Mouse (Mus musculus) forebrain, postnatal 0 days (tissue): ENCODE results near the gene Arv1. TPM values are rescaled to one million over a fixed set of nuclear protein-coding genes. Genes with fewer than 3 reads are reported as not detected.
A peak's percentile ranks its signal among the peaks of the same experiment; 100 is the strongest.

Source experiments
- ATAC-seq: fragments of 200-750 bp; cut with Nextera tagmentation; 2 replicates; pipeline ENCODE4 v1.8.0; 2017; ENCODE audit warnings: mild to moderate bottlenecking, moderate library complexity
- DNase-seq: peaks from one replicate; pipeline ENCODE4 v3.0.0-alpha.2; 2015
- H3K27ac ChIP-seq: fragments of 300-500 bp; sonication (generic); 2 replicates; pipeline ENCODE4 v1.5.1; 2014; ENCODE audit warnings: low read depth, mild to moderate bottlenecking, antibody characterized with exemption, low read length, moderate library complexity, mixed read lengths
- H3K27me3 ChIP-seq: fragments of 300-500 bp; sonication (generic); 2 replicates; pipeline ENCODE4 v1.6.1; 2014; ENCODE audit warnings: mild to moderate bottlenecking, low read length, mixed read lengths; ENCODE audit not compliant: insufficient read depth
- H3K36me3 ChIP-seq: fragments of 300-500 bp; sonication (generic); 2 replicates; pipeline ENCODE4 v1.6.1; 2014; ENCODE audit warnings: mild to moderate bottlenecking, moderate library complexity; ENCODE audit not compliant: insufficient read depth
- H3K4me1 ChIP-seq: fragments of 300-500 bp; sonication (generic); 2 replicates; pipeline ENCODE4 v1.6.1; 2014; ENCODE audit warnings: antibody characterized with exemption; ENCODE audit not compliant: insufficient read depth
- H3K4me2 ChIP-seq: fragments of 300-500 bp; sonication (generic); 2 replicates; pipeline ENCODE4 v1.6.1; 2014; ENCODE audit warnings: low read depth, mild to moderate bottlenecking, moderate library complexity
- H3K4me3 ChIP-seq: fragments of 300-500 bp; sonication (generic); 2 replicates; pipeline ENCODE4 v1.5.1; 2014; ENCODE audit warnings: low read depth, low read length, mixed read lengths
- H3K9ac ChIP-seq: fragments of 300-500 bp; sonication (generic); 2 replicates; pipeline ENCODE4 v1.6.1; 2014; ENCODE audit warnings: mild to moderate bottlenecking
- H3K9me3 ChIP-seq: fragments of 300-500 bp; sonication (generic); 2 replicates; pipeline ENCODE4 v1.6.1; 2016; ENCODE audit warnings: low read length
- CTCF ChIP-seq: sonication (generic); IDR thresholded peaks from 2 replicates; pipeline ENCODE4 v1.5.1; 2016; ENCODE audit warnings: antibody characterized with exemption, control low read depth, low read depth
- WGBS: fragments of 180-500 bp; shearing (Covaris S2); extraction: QIAGEN DNeasy Blood & Tissue Kit; methylation state at CpG from one replicate; pipeline ENCODE4 v1.1.7; 2014; 5-methylcytosine and 5-hydroxymethylcytosine counted together
- polyA plus RNA-seq: library from polyadenylated mRNA; unstranded; fragments of >200 nt; fragmentation: Nextera tagmentation; extraction: Ambion mirVana; gene quantifications from 2 replicates; pipeline ENCODE4 v1.2.1, GENCODE M21; 2015
- total RNA-seq: library from RNA; depleted of rRNA; stranded (reverse); fragments of >200 nt; gene quantifications from 2 replicates; pipeline ENCODE4 v1.2.3, GENCODE M21; 2014

Arv1 gene
- total and polyA plus RNA-seq, 2 experiments from 2014 or later: 17.6 to 31.4 TPM

GRCm38 (mm10) chr8:124751709-124752173, 29.8 kb downstream of the Arv1 start, which contains the start of gene Fam89a:
Fam89a (minus strand) TSS chr8:124751832.
- Histone ChIP-seq H3K36me3 (no peaks in the 10 kb centered on the region), H3K4me2 (peak within 1 kb of the TSS; percentile 69), H3K27me3 (peaks cover 33% of the 10 kb centered on the region), H3K9me3 (no peaks in the 10 kb centered on the region), H3K4me3 (peak within 1 kb of the TSS; percentile 42), H3K9ac (peak within 1 kb of the TSS; percentile 35; the same call in 1 of the 2 replicates), H3K4me1 (no peaks in the 10 kb centered on the region), H3K27ac (no peak within 1 kb of the TSS)
- WGBS: 1% methylated on average over 41 of the region's 41 CpGs
- ATAC-seq: peak; percentile 12; the same call in 1 of the 2 replicates
- DNase-seq: no peak
- no peak for TF ChIP-seq CTCF

- H3K4me2 ChIP-seq: no peak overlapping the region
- no peak for DNase-seq
- ATAC-seq: peak; percentile 28; the same call in 1 of the 2 replicates
- H3K4me1 ChIP-seq: no peaks in the 10 kb centered on the region
- no peaks in the 10 kb centered on the region for H3K36me3 ChIP-seq
- H3K9me3 ChIP-seq: no peaks in the 10 kb centered on the region
- H3K9ac ChIP-seq: no peak overlapping the region
- WGBS: 32% methylated on average over 21 of the region's 21 CpGs
- H3K4me3 ChIP-seq: no peak overlapping the region
- no peak overlapping the region for H3K27ac ChIP-seq
- peak; percentile 16; the same call in 1 of the 2 replicates for TF ChIP-seq CTCF
- H3K27me3 ChIP-seq: peaks cover 33% of the 10 kb centered on the region
Observed at GRCm38 (mm10) chr8:124752325-124752862, 30.5 kb downstream of the Arv1 start.

GRCm38 (mm10) chr8:124754101-124754791, 32.3 kb downstream of the Arv1 start:
- no peak for TF ChIP-seq CTCF
- Histone ChIP-seq H3K4me3 (no peak overlapping the region), H3K27me3 (peaks cover 33% of the 10 kb centered on the region), H3K36me3 (no peaks in the 10 kb centered on the region), H3K9me3 (no peaks in the 10 kb centered on the region), H3K27ac (no peak overlapping the region), H3K4me2 (no peak overlapping the region), H3K9ac (no peak overlapping the region), H3K4me1 (no peaks in the 10 kb centered on the region)
- no peak for DNase-seq
- WGBS: 19% methylated on average over 11 of the region's 11 CpGs
- peak; percentile 86 for ATAC-seq

- Histone ChIP-seq H3K9me3 (no peaks in the 10 kb centered on the region), H3K27me3 (peaks cover 31% of the 10 kb centered on the region), H3K9ac (no peak overlapping the region), H3K4me3 (no peak overlapping the region), H3K4me2 (no peak overlapping the region), H3K4me1 (no peaks in the 10 kb centered on the region), H3K36me3 (no peaks in the 10 kb centered on the region), H3K27ac (no peak overlapping the region)
- DNase-seq: no peak
- ATAC-seq: no peak
- WGBS: 34% methylated on average over 4 of the region's 4 CpGs
- no peak for TF ChIP-seq CTCF
Observed at GRCm38 (mm10) chr8:124754792-124755190, 32.9 kb downstream of the Arv1 start.

- ATAC-seq: no peak
- H3K4me3 ChIP-seq: no peak overlapping the region
- DNase-seq: no peak
- H3K9me3 ChIP-seq: no peaks in the 10 kb centered on the region
- H3K4me2 ChIP-seq: no peak overlapping the region
- H3K9ac ChIP-seq: no peak overlapping the region
- 85% methylated on average over 8 of the region's 8 CpGs for WGBS
- peaks cover 24% of the 10 kb centered on the region for H3K27me3 ChIP-seq
- H3K27ac ChIP-seq: no peak overlapping the region
- no peaks in the 10 kb centered on the region for H3K36me3 ChIP-seq
- H3K4me1 ChIP-seq: no peaks in the 10 kb centered on the region
- no peak for TF ChIP-seq CTCF
Observed at GRCm38 (mm10) chr8:124755481-124755880, 33.5 kb downstream of the Arv1 start.

- DNase-seq (no peak), ATAC-seq (no peak)
- H3K9ac ChIP-seq: no peak overlapping the region
- no peak overlapping the region for H3K4me2 ChIP-seq
- H3K9me3 ChIP-seq: no peaks in the 10 kb centered on the region
- 73% methylated on average over 2 of the region's 2 CpGs for WGBS
- no peaks in the 10 kb centered on the region for H3K36me3 ChIP-seq
- TF ChIP-seq CTCF: no peak
- peaks cover 19% of the 10 kb centered on the region for H3K27me3 ChIP-seq
- H3K4me3 ChIP-seq: no peak overlapping the region
- no peaks in the 10 kb centered on the region for H3K4me1 ChIP-seq
- H3K27ac ChIP-seq: no peak overlapping the region
Observed at GRCm38 (mm10) chr8:124756153-124756552, 34.2 kb downstream of the Arv1 start.

- DNase-seq (no peak), ATAC-seq (no peak)
- no peaks in the 10 kb centered on the region for H3K36me3 ChIP-seq
- peaks cover 14% of the 10 kb centered on the region for H3K27me3 ChIP-seq
- no peak overlapping the region for H3K4me3 ChIP-seq
- 60% methylated on average over 5 of the region's 5 CpGs for WGBS
- H3K4me1 ChIP-seq: no peaks in the 10 kb centered on the region
- no peak overlapping the region for H3K4me2 ChIP-seq
- H3K9ac ChIP-seq: no peak overlapping the region
- no peaks in the 10 kb centered on the region for H3K9me3 ChIP-seq
- H3K27ac ChIP-seq: no peak overlapping the region
- no peak for TF ChIP-seq CTCF
Observed at GRCm38 (mm10) chr8:124756601-124757000, 34.7 kb downstream of the Arv1 start.
